Mouse (Mus musculus) brain, embryonic 14.5 days (tissue): Measurements from ENCODE around the gene Cntn2.

ENCODE experiments used
- CTCF ChIP-seq: fragments of 200-500 bp; IDR thresholded peaks from 2 replicates; pipeline ENCODE4 v1.5.1; 2012; ENCODE audit warnings: inconsistent platforms, mild to moderate bottlenecking, moderate library complexity, borderline replicate concordance; ENCODE audit not compliant: insufficient read depth, insufficient read length; ENCODE audit errors: extremely low read depth
- POLR2A ChIP-seq: fragments of 200-500 bp; IDR thresholded peaks from 2 replicates; pipeline ENCODE4 v1.6.1; 2012; ENCODE audit warnings: mild to moderate bottlenecking, inconsistent platforms, borderline replicate concordance; ENCODE audit not compliant: poor library complexity, insufficient read depth, insufficient read length, severe bottlenecking; ENCODE audit errors: extremely low read depth

DNA sequence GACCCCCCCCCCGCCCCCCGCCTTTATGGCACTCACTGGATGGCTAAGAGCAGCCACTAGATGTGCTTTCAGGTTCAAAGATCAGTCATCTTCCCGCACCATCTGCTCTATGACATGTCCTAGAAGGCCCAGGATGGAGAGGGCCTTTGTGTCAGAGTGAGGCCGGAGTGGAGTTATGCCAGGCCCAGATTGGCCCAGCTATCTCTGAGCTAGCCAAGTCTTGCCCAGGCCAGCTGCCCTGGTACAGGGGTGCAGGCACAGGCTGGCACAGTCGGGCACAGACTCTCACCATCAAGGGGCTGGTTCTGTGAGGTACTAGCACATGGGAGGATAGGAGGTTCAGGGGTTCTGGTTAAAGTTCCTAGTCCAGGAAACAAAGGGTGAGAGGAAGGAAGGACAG lies 5.3 kb downstream of the Cntn2 start:
- TF ChIP-seq POLR2A: no peak
- no peak for TF ChIP-seq CTCF
